Mouse (Mus musculus) embryonic facial prominence, embryonic 10.5 days (tissue): ENCODE measurements around the gene Dhx57. TPM values are rescaled to one million over a fixed set of nuclear protein-coding genes. Genes with fewer than 3 reads are reported as not detected.
"Not testable (repeated sequence)": the region's sequence is repeated elsewhere in the genome, so short reads cannot be mapped to it uniquely, and the experiment has no call there.

Experiments used
- DNase-seq: peaks from one replicate; pipeline ENCODE4 v3.0.0-alpha.2; 2017; ENCODE audit warnings: low spot score
- H3K27ac ChIP-seq: fragments of 300-500 bp; sonication (generic); replicated peaks from 2 replicates; pipeline ENCODE4 v1.5.1; 2016; ENCODE audit warnings: mild to moderate bottlenecking
- H3K27me3 ChIP-seq: fragments of 300-500 bp; sonication (generic); replicated peaks from 2 replicates; pipeline ENCODE4 v1.6.1; 2016; ENCODE audit warnings: low read depth, mild to moderate bottlenecking; ENCODE audit not compliant: poor library complexity, severe bottlenecking
- H3K36me3 ChIP-seq: fragments of 300-500 bp; sonication (generic); replicated peaks from 2 replicates; pipeline ENCODE4 v1.6.1; 2016; ENCODE audit warnings: mild to moderate bottlenecking, moderate library complexity
- H3K4me1 ChIP-seq: fragments of 300-500 bp; sonication (generic); 2 replicates; pipeline ENCODE4 v1.6.1; 2016
- H3K4me3 ChIP-seq: fragments of 300-500 bp; sonication (generic); 2 replicates; pipeline ENCODE4 v1.5.1; 2016; ENCODE audit warnings: mild to moderate bottlenecking, moderate library complexity
- H3K9me3 ChIP-seq: fragments of 300-500 bp; sonication (generic); 2 replicates; pipeline ENCODE4 v1.6.1; 2016; ENCODE audit warnings: mild to moderate bottlenecking
- WGBS: fragments of 180-500 bp; shearing (Covaris S2); methylation state at CpG from one replicate; pipeline ENCODE4 v1.1.7; 2016; 5-methylcytosine and 5-hydroxymethylcytosine counted together
- polyA plus RNA-seq: library from polyadenylated mRNA; unstranded; fragments of >200 nt; fragmentation: Nextera tagmentation; extraction: Ambion mirVana; gene quantifications from 2 replicates; pipeline ENCODE4 v1.2.1, GENCODE M21; 2016

Dhx57 gene
- polyA plus RNA-seq, 1 experiment from 2014 or later = 19.5 TPM

DNA sequence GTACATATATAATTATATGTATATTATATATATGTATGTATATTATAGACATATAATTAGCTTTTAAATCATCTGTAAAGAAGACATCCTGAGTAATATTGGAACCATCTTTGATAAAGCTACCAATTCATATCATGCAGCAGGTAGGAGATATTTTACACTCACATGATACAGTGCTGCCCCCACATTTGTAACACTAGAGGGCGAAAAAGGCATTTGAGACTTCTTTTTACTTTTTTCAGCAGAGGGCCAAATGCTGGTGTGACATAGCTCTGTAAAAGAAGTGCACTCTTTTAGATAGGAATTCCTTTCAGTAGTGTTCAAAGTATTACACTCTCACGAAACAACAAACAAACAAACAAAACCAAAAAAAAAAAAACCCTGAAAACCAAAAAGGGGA lies 872 bp upstream of the Dhx57 start:
- Histone ChIP-seq H3K27ac (no peak overlapping the region), H3K27me3 (no peaks in the 10 kb centered on the region), H3K36me3 (no peaks in the 10 kb centered on the region), H3K4me1 (peaks cover 17% of the 10 kb centered on the region), H3K9me3 (no peaks in the 10 kb centered on the region), H3K4me3 (no peak overlapping the region)
- peak; percentile 28 for DNase-seq
- 21% methylated on average over 2 of the region's 2 CpGs for WGBS

GRCm38 (mm10) chr17:80289280-80290073 lies 799 bp downstream of the Dhx57 start:
- Histone ChIP-seq H3K36me3 (no peaks in the 10 kb centered on the region), H3K9me3 (no peaks in the 10 kb centered on the region), H3K27me3 (no peaks in the 10 kb centered on the region), H3K4me1 (peaks cover 17% of the 10 kb centered on the region), H3K4me3 (peak overlapping the region; percentile 99), H3K27ac (peak overlapping the region; percentile 89)
- no peak for DNase-seq
- WGBS = under 1% methylated on average over 30 of the region's 30 CpGs

DNA sequence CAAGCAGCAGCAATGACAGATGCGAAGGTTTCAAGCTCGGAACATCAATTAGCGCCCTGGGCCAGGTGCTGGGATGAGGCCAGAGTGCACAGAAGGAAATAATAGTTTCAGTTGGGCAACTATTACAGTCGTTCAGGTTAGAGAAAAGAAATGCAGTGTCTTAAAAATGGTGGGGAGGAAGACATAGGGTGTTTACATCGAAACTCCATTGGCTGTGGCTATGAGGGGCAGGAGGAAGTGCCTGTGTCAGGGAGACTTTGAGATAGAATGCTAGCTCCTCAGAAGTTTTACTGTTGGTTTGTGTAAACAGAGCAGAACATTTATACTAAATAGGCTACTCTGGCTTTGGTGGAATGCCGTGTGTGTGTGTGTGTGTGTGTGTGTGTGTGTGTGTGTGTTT lies 2.3 kb downstream of the Dhx57 start:
- Histone ChIP-seq H3K9me3 (no peaks in the 10 kb centered on the region), H3K4me3 (no peak overlapping the region; the same call in 1 of the 2 replicates), H3K27ac (no peak overlapping the region), H3K4me1 (peaks cover 17% of the 10 kb centered on the region), H3K36me3 (no peaks in the 10 kb centered on the region), H3K27me3 (no peaks in the 10 kb centered on the region)
- DNase-seq = no peak
- 85% methylated on average over 6 of the region's 6 CpGs for WGBS

DNA sequence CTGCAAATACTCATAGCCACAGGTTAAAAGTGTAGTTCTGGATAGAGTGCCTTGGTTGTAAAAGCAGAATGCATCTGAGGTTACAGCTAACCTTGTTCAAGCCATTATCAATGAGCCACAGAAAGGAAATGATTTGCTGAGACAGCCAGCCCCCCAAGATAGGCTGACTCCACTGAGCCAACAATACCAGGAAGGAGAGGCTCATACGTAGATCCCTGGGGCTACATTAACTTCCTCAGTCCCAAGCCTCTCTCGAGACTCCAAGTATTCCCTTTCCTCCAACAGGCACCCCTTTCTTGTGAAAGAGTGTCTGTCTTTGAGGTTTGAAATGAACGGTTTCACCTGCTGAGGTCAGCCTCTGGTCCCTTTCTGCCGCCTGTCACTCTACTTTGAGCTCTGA lies 5.8 kb downstream of the Dhx57 start:
- WGBS = 65% methylated on average over 4 of the region's 4 CpGs
- no peak for DNase-seq
- Histone ChIP-seq H3K9me3 (no peaks in the 10 kb centered on the region), H3K27me3 (no peaks in the 10 kb centered on the region), H3K4me1 (peaks cover 16% of the 10 kb centered on the region), H3K36me3 (peaks cover 19% of the 10 kb centered on the region), H3K27ac (no peak overlapping the region), H3K4me3 (no peak overlapping the region)

- Histone ChIP-seq H3K9me3 (no peaks in the 10 kb centered on the region), H3K27ac (no peak overlapping the region), H3K4me3 (no peak overlapping the region), H3K27me3 (no peaks in the 10 kb centered on the region), H3K36me3 (peaks cover 63% of the 10 kb centered on the region), H3K4me1 (no peaks in the 10 kb centered on the region)
- WGBS = 94% methylated on average over 8 of the region's 8 CpGs
- no peak for DNase-seq
These were observed 10.8 kb downstream of the Dhx57 start for GRCm38 (mm10) chr17:80279340-80280070.

- H3K4me1 ChIP-seq = no peaks in the 10 kb centered on the region
- 95% methylated on average over 4 of the region's 4 CpGs for WGBS
- H3K27me3 ChIP-seq = no peaks in the 10 kb centered on the region
- no peak overlapping the region for H3K27ac ChIP-seq
- peaks cover 75% of the 10 kb centered on the region for H3K36me3 ChIP-seq
- no peak for DNase-seq
- no peak overlapping the region for H3K4me3 ChIP-seq
- H3K9me3 ChIP-seq = no peaks in the 10 kb centered on the region
These were observed 12.0 kb downstream of the Dhx57 start for GRCm38 (mm10) chr17:80278255-80278654.

DNA sequence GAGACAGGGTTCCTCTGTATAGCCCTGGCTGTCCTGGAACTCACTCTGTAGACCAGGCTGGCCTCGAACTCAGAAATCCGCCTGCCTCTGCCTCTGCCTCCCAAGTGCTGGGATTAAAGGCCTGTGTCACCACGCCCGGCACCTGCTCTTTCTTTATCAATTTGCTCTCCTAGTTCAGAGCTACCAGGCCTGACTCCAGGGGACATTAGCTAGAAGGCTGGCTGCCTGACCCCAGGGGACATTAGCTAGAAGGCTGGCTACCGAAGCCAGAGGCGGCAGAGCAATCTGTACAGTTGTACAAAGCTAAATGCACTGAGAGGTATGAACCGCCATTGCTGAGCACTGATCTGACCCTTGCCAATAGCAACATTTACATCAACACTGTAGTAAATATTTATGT lies 19.7 kb downstream of the Dhx57 start:
- WGBS = 95% methylated on average over 7 of the region's 7 CpGs
- peaks cover 98% of the 10 kb centered on the region for H3K36me3 ChIP-seq
- DNase-seq, H3K9me3 ChIP-seq, H3K27me3 ChIP-seq, H3K4me1 ChIP-seq, H3K4me3 ChIP-seq, H3K27ac ChIP-seq: not testable (repeated sequence)

DNA sequence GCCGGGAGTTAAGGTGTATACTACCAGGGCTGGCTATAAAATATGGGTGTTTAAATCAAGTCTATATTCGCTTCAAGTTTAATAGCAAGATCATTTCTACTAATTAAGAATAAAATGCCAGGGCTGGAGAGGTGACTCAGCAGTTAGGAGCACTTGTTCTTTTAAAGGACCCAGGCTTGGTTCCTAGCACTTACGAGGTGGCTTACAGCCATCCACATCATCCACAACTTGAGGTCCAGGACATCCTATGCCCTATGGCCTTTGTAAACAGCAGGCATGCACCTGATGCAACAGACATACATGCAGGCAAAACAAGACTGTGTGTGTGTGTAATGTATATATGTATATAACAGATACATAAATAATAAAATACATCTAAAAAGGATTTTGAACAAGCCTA lies 22.1 kb downstream of the Dhx57 start:
- DNase-seq = no peak
- Histone ChIP-seq H3K27ac (no peak overlapping the region), H3K27me3 (no peaks in the 10 kb centered on the region), H3K36me3 (peaks cover 98% of the 10 kb centered on the region), H3K4me3 (no peak overlapping the region), H3K4me1 (no peaks in the 10 kb centered on the region), H3K9me3 (no peaks in the 10 kb centered on the region)
- 92% methylated on average over 3 of the region's 3 CpGs for WGBS

GRCm38 (mm10) chr17:80267065-80267464 lies 23.2 kb downstream of the Dhx57 start:
- 90% methylated on average over 4 of the region's 4 CpGs for WGBS
- no peaks in the 10 kb centered on the region for H3K27me3 ChIP-seq
- H3K4me1 ChIP-seq = no peaks in the 10 kb centered on the region
- DNase-seq = no peak
- H3K9me3 ChIP-seq = no peaks in the 10 kb centered on the region
- peaks cover 98% of the 10 kb centered on the region for H3K36me3 ChIP-seq
- no peak overlapping the region for H3K27ac ChIP-seq
- no peak overlapping the region for H3K4me3 ChIP-seq

DNA sequence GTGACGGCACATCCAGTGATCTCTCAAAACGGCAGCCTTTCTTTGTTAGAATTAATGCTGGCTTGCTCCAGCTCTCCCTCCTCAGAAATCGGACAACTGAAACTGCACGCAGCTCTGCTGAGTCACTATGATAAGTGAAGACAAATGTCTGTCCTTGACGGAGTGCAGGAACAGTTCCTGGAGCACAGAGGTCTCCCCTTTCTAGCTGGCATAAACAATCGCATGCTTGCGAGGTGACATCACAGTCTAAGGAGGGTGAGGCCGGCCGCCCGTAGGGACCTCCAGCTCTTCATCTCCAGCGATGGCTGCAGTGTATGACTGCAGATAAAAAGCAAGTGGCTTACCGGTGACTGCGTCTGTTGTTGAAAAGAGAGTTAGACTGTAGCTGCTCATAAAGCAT lies 35.1 kb downstream of the Dhx57 start:
- Histone ChIP-seq H3K27me3 (no peaks in the 10 kb centered on the region), H3K4me3 (no peak overlapping the region), H3K36me3 (peaks cover 100% of the 10 kb centered on the region), H3K27ac (peak overlapping the region; percentile 51; the same call in 1 of the 2 replicates), H3K4me1 (peaks cover 4% of the 10 kb centered on the region; the same call in 1 of the 2 replicates), H3K9me3 (no peaks in the 10 kb centered on the region)
- peak; percentile 50 for DNase-seq
- WGBS = 73% methylated on average over 13 of the region's 13 CpGs

DNA sequence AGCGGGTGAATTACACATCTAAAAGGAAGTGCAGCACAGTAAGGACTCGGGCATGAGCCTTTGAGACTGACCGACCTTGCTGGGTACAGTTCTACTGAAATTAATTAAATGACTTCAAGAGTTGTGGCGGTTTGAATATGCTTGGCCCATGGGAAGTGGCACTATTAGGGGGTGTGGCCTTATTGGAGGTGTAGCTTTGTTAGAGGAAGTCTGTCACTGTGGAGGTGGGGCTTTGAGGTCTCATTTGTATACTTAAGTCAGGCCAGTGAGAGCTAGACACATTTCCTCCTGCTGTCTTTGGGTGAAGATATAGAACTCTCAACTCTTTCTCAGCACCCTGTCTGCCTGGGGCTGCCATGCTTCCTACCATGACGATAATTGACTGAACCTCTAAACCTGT lies 35.9 kb downstream of the Dhx57 start:
- Histone ChIP-seq H3K27ac (0 out of 2 replicates have a peak overlapping the region, but pooled peaks have one; percentile 51), H3K4me3 (no peak overlapping the region), H3K27me3 (no peaks in the 10 kb centered on the region), H3K4me1 (peaks cover 4% of the 10 kb centered on the region; the same call in 1 of the 2 replicates), H3K36me3 (peaks cover 100% of the 10 kb centered on the region), H3K9me3 (no peaks in the 10 kb centered on the region)
- DNase-seq = no peak
- WGBS = 97% methylated on average over 5 of the region's 5 CpGs

- H3K4me1 ChIP-seq = peaks cover 4% of the 10 kb centered on the region; the same call in 1 of the 2 replicates
- H3K36me3 ChIP-seq = peaks cover 100% of the 10 kb centered on the region
- no peaks in the 10 kb centered on the region for H3K9me3 ChIP-seq
- no peak overlapping the region for H3K4me3 ChIP-seq
- no peak overlapping the region for H3K27ac ChIP-seq
- WGBS = 89% methylated on average over 13 of the region's 13 CpGs
- H3K27me3 ChIP-seq = no peaks in the 10 kb centered on the region
- DNase-seq = no peak
These were observed 37.3 kb downstream of the Dhx57 start for GRCm38 (mm10) chr17:80252757-80253525.
